21 mouse cellular contexts compared by ENCODE assay signal in genomic region chr13:95073445-95074172, GRCm38 (mm10).
A peak's percentile ranks its signal among the peaks of the same experiment; 100 is the strongest.
DNase-seq lines count a peak whose midpoint lies in the region; ATAC-seq lines count a peak whose summit lies in the region.
"Had no signal": no experiment of that assay in that cellular context is flagged by ENCODE, and none has a peak within 500 bp of the region (broad histone marks: within the 10 kb centered on the region; RNA-seq: fewer than 3 reads in every experiment).

No protein-coding gene starts in this region.

- H3K4me1 ChIP-seq in midbrain, embryonic 14.5 days (ENCODE audit: control insufficient read depth, insufficient read depth, low read length) = no peaks in the 10 kb centered on the region
- H3K4me1 ChIP-seq in midbrain, embryonic 15.5 days = no peaks in the 10 kb centered on the region; the same call in 1 of the 2 replicates
- peaks cover 8% of the 10 kb centered on the region for H3K4me1 ChIP-seq in hindbrain, embryonic 15.5 days (replicated peaks)
- H3K4me1 ChIP-seq in neural tube, embryonic 13.5 days (replicated peaks) = peaks cover 26% of the 10 kb centered on the region
- H3K4me1 ChIP-seq: liver, embryonic 13.5 days; lung, embryonic 15.5 days had no signal

- H3K36me3 ChIP-seq in midbrain, embryonic 14.5 days (ENCODE audit: control insufficient read depth, insufficient read depth, low read length) = no peaks in the 10 kb centered on the region
- no peaks in the 10 kb centered on the region for H3K36me3 ChIP-seq in midbrain, embryonic 15.5 days (replicated peaks)
- H3K36me3 ChIP-seq in hindbrain, embryonic 15.5 days = no peaks in the 10 kb centered on the region
- H3K36me3 ChIP-seq in neural tube, embryonic 13.5 days = no peaks in the 10 kb centered on the region
- H3K36me3 ChIP-seq: liver, embryonic 13.5 days; lung, embryonic 15.5 days had no signal

- no peak overlapping the region for H3K4me3 ChIP-seq in midbrain, embryonic 14.5 days (replicated peaks; ENCODE audit: low read depth, low read length)
- no peak overlapping the region for H3K4me3 ChIP-seq in midbrain, embryonic 15.5 days
- no peak overlapping the region for H3K4me3 ChIP-seq in hindbrain, embryonic 15.5 days
- no peak overlapping the region for H3K4me3 ChIP-seq in neural tube, embryonic 13.5 days
- H3K4me3 ChIP-seq: forebrain, embryonic 13.5 days; liver, embryonic 13.5 days; lung, embryonic 15.5 days had no signal

- 0 out of 2 replicates have a peak overlapping the region, but pooled peaks have one; percentile 8 for H3K27ac ChIP-seq in midbrain, embryonic 14.5 days (replicated peaks; ENCODE audit: low read depth, low read length)
- H3K27ac ChIP-seq in midbrain, embryonic 15.5 days = no peak overlapping the region
- H3K27ac ChIP-seq in hindbrain, embryonic 15.5 days (replicated peaks) = peak overlapping the region; percentile 56
- H3K27ac ChIP-seq in neural tube, embryonic 13.5 days (replicated peaks) = peak overlapping the region; percentile 70
- H3K27ac ChIP-seq: forebrain, embryonic 13.5 days; liver, embryonic 13.5 days; lung, embryonic 15.5 days had no signal

- no peak overlapping the region for H3K4me2 ChIP-seq in midbrain, embryonic 14.5 days (ENCODE audit: low read length)
- no peak overlapping the region for H3K4me2 ChIP-seq in midbrain, embryonic 15.5 days
- H3K4me2 ChIP-seq in hindbrain, embryonic 15.5 days = no peak overlapping the region
- H3K4me2 ChIP-seq in neural tube, embryonic 13.5 days = no peak overlapping the region
- H3K4me2 ChIP-seq: forebrain, embryonic 13.5 days; liver, embryonic 13.5 days; lung, embryonic 15.5 days had no signal

- H3K9ac ChIP-seq in midbrain, embryonic 14.5 days (replicated peaks; ENCODE audit: low read length) = no peak overlapping the region
- no peak overlapping the region for H3K9ac ChIP-seq in midbrain, embryonic 15.5 days
- no peak overlapping the region for H3K9ac ChIP-seq in hindbrain, embryonic 15.5 days
- H3K9ac ChIP-seq in neural tube, embryonic 13.5 days = no peak overlapping the region
- H3K9ac ChIP-seq: forebrain, embryonic 13.5 days; liver, embryonic 13.5 days; lung, embryonic 15.5 days had no signal

- 80% methylated on average over 8 of the region's 8 CpGs for WGBS in midbrain, embryonic 14.5 days
- 72% methylated on average over 8 of the region's 8 CpGs for WGBS in midbrain, embryonic 15.5 days
- WGBS in hindbrain, embryonic 15.5 days = 53% methylated on average over 8 of the region's 8 CpGs
- WGBS in neural tube, embryonic 13.5 days = 49% methylated on average over 8 of the region's 8 CpGs

- H3K27me3 ChIP-seq in midbrain, embryonic 14.5 days (ENCODE audit: control insufficient read depth, insufficient read depth, low read length) = no peaks in the 10 kb centered on the region
- no peaks in the 10 kb centered on the region for H3K27me3 ChIP-seq in midbrain, embryonic 15.5 days (replicated peaks)
- H3K27me3 ChIP-seq in hindbrain, embryonic 15.5 days = no peaks in the 10 kb centered on the region
- H3K27me3 ChIP-seq in neural tube, embryonic 13.5 days = no peaks in the 10 kb centered on the region
- H3K27me3 ChIP-seq: CH12.LX; forebrain, embryonic 13.5 days; liver, embryonic 13.5 days; lung, embryonic 15.5 days had no signal

- peak; percentile 78 for ATAC-seq in frontal cortex, adult (ENCODE audit: low TSS enrichment)
- no peak for ATAC-seq in midbrain, embryonic 14.5 days (ENCODE audit: low FRiP score, low TSS enrichment)
- ATAC-seq in midbrain, embryonic 15.5 days (replicated peaks) = no peak
- ATAC-seq in hindbrain, embryonic 15.5 days (ENCODE audit: low FRiP score, low read depth) = peak; percentile 48; the same call in 1 of the 2 replicates
- peak; percentile 74 for ATAC-seq in neural tube, embryonic 13.5 days (ENCODE audit: low read depth)
- ATAC-seq in cerebellum, adult (ENCODE audit: insufficient number of reproducible peaks, low FRiP score, low TSS enrichment) = no peak
- ATAC-seq: forebrain, embryonic 13.5 days had no signal

- H3K9me3 ChIP-seq in midbrain, embryonic 14.5 days (ENCODE audit: control insufficient read depth, low read length) = no peaks in the 10 kb centered on the region
- H3K9me3 ChIP-seq in midbrain, embryonic 15.5 days = no peaks in the 10 kb centered on the region
- H3K9me3 ChIP-seq in hindbrain, embryonic 15.5 days = no peaks in the 10 kb centered on the region
- H3K9me3 ChIP-seq in neural tube, embryonic 13.5 days = no peaks in the 10 kb centered on the region
- H3K9me3 ChIP-seq: forebrain, embryonic 13.5 days; liver, embryonic 13.5 days; lung, embryonic 15.5 days had no signal

- no peak for DNase-seq in frontal cortex, adult 2 months (ENCODE audit: extremely low spot score in 1 of 2, low spot score in 1 of 2)
- no peak for DNase-seq in midbrain, embryonic 14.5 days
- no peak for DNase-seq in cerebellum, postnatal 4 days (ENCODE audit: low spot score in 2 of 2)
- DNase-seq: adrenal gland, adult 8-10 months; cerebellum, adult 9-10 months; embryo, embryonic 11 days; heart, postnatal 4 days; kidney, adult 18-20 months; kidney, postnatal 10 days; liver, embryonic 13.5 days; retina, postnatal 1 day; right cerebral cortex, postnatal 4 days; thymus, adult 2 months had no signal

Comparison
In these comparisons a context has a peak if more than half of its experiments do, and no peak if none do; other contexts are left out.
1. ATAC-seq: peak in frontal cortex, adult (single experiment), hindbrain, embryonic 15.5 days (single experiment) and neural tube, embryonic 13.5 days (single experiment); none in midbrain, embryonic 14.5 days (single experiment), midbrain, embryonic 15.5 days (single experiment) and cerebellum, adult (single experiment).